Mouse (Mus musculus) c-Kit-positive CD71-positive TER-119-positive erythroid progenitor cells, embryonic 14.5 days (primary cell): ENCODE data around the gene Pappa2.
A peak's percentile ranks its signal among the peaks of the same experiment; 100 is the strongest.

ENCODE experiments used
- DNase-seq: peaks from one replicate; pipeline ENCODE4 v3.0.0-alpha.2; 2013; ENCODE audit warnings: low spot score

The Pappa2 gene

GRCm38 (mm10) chr1:158764727-158765126 lies 215.6 kb downstream of the Pappa2 start:
- DNase-seq: no peak

- no peak for DNase-seq
Measured at GRCm38 (mm10) chr1:158764211-158764610, 216.1 kb downstream of the Pappa2 start.

- no peak for DNase-seq
Measured at GRCm38 (mm10) chr1:158748356-158749096, 231.8 kb downstream of the Pappa2 start.

GRCm38 (mm10) chr1:158741449-158741848 lies 238.8 kb downstream of the Pappa2 start:
- no peak for DNase-seq

GRCm38 (mm10) chr1:158740949-158741348 lies 239.3 kb downstream of the Pappa2 start:
- no peak for DNase-seq

- no peak for DNase-seq
Measured at GRCm38 (mm10) chr1:158740161-158740766, 240.0 kb downstream of the Pappa2 start.

GRCm38 (mm10) chr1:158739132-158739919 lies 241.0 kb downstream of the Pappa2 start:
- no peak for DNase-seq

GRCm38 (mm10) chr1:158732868-158733496 lies 247.3 kb downstream of the Pappa2 start:
- no peak for DNase-seq

GRCm38 (mm10) chr1:158713301-158714095 lies 266.8 kb downstream of the Pappa2 start:
- no peak for DNase-seq

- DNase-seq: no peak
Measured at GRCm38 (mm10) chr1:158701336-158701735, 279.0 kb downstream of the Pappa2 start.

- no peak for DNase-seq
Measured at GRCm38 (mm10) chr1:158700147-158700546, 280.1 kb downstream of the Pappa2 start.

GRCm38 (mm10) chr1:158699276-158699675 lies 281.0 kb downstream of the Pappa2 start:
- DNase-seq: no peak

- DNase-seq: no peak
Measured at GRCm38 (mm10) chr1:158697859-158698569, 282.3 kb downstream of the Pappa2 start.

- no peak for DNase-seq
Measured at GRCm38 (mm10) chr1:158697423-158697822, 282.9 kb downstream of the Pappa2 start.

GRCm38 (mm10) chr1:158687726-158688125 lies 292.6 kb downstream of the Pappa2 start:
- DNase-seq: no peak

- DNase-seq: peak; percentile 4
Measured at GRCm38 (mm10) chr1:158669971-158670592, 310.2 kb downstream of the Pappa2 start.

GRCm38 (mm10) chr1:158666001-158666400 lies 314.3 kb downstream of the Pappa2 start:
- DNase-seq: no peak
